Mouse (Mus musculus) myocyte (in vitro differentiated cells): ENCODE data around the gene Tm2d1. TPM values are rescaled to one million over a fixed set of nuclear protein-coding genes. Genes with fewer than 3 reads are reported as not detected.
A peak's percentile ranks its signal among the peaks of the same experiment; 100 is the strongest.

Experiments used
- H3K27me3 ChIP-seq: one replicate; pipeline ENCODE4 v1.6.1; 2011; ENCODE audit not compliant: control insufficient read depth, insufficient read depth, insufficient read length
- H3K36me3 ChIP-seq: one replicate; pipeline ENCODE4 v1.6.1; 2011; ENCODE audit not compliant: control insufficient read depth, insufficient read depth
- H3K4me2 ChIP-seq: one replicate; pipeline ENCODE4 v1.6.1; 2011; ENCODE audit warnings: low read depth, control low read depth
- H3K4me3 ChIP-seq: one replicate; pipeline ENCODE4 v1.5.1; 2011; ENCODE audit warnings: mild to moderate bottlenecking, control low read depth, moderate library complexity
- H3K79me2 ChIP-seq: one replicate; pipeline ENCODE4 v1.6.1; 2011; ENCODE audit not compliant: control insufficient read depth, insufficient read depth
- H3ac ChIP-seq: one replicate; pipeline ENCODE4 v1.6.1; 2011; ENCODE audit not compliant: control insufficient read depth, insufficient read length
- CEBPB ChIP-seq: IDR thresholded peaks from 2 replicates; pipeline ENCODE4 v1.6.1; 2011; ENCODE audit warnings: mild to moderate bottlenecking, moderate library complexity; ENCODE audit not compliant: poor library complexity, insufficient read depth, severe bottlenecking
- E2F4 ChIP-seq: IDR thresholded peaks from one replicate; pipeline ENCODE4 v1.6.1; 2011; ENCODE audit warnings: mild to moderate bottlenecking, control low read depth, moderate library complexity; ENCODE audit not compliant: insufficient read depth
- MAX ChIP-seq: IDR thresholded peaks from one replicate; pipeline ENCODE4 v1.6.1; 2011; ENCODE audit warnings: low read depth, mild to moderate bottlenecking, control low read depth
- MYOD1 ChIP-seq, 3 experiments: IDR thresholded peaks; one replicate each; pipeline ENCODE4 v1.6.1; 2011; ENCODE audit warnings: control low read depth in 2 of 3, low read depth in 2 of 3, mild to moderate bottlenecking in 2 of 3, moderate library complexity in 1 of 3; ENCODE audit not compliant: insufficient read length in 2 of 3, control insufficient read depth in 1 of 3
- MYOG ChIP-seq, 3 experiments: IDR thresholded peaks; one replicate each; pipeline ENCODE4 v1.6.1; 2011; ENCODE audit warnings: control low read depth in 2 of 3, low read depth in 2 of 3, mild to moderate bottlenecking in 2 of 3; ENCODE audit not compliant: insufficient read length in 2 of 3, control insufficient read depth in 1 of 3, insufficient read depth in 1 of 3
- POLR2A ChIP-seq: IDR thresholded peaks from one replicate; pipeline ENCODE4 v1.6.1; 2011; ENCODE audit warnings: low read depth, mild to moderate bottlenecking, control low read depth, moderate library complexity; ENCODE audit not compliant: insufficient read length
- POLR2AphosphoS2 ChIP-seq: IDR thresholded peaks from one replicate; pipeline ENCODE4 v1.6.1; 2011; ENCODE audit warnings: low read depth, control low read depth; ENCODE audit not compliant: insufficient read length
- REST ChIP-seq: IDR thresholded peaks from one replicate; pipeline ENCODE4 v1.6.1; 2011; ENCODE audit warnings: mild to moderate bottlenecking, control low read depth, moderate library complexity; ENCODE audit not compliant: insufficient read depth, insufficient read length
- SRF ChIP-seq: IDR thresholded peaks from one replicate; pipeline ENCODE4 v1.6.1; 2011; ENCODE audit warnings: low read depth; ENCODE audit not compliant: control insufficient read depth, insufficient read length
- TCF12 ChIP-seq: IDR thresholded peaks from one replicate; pipeline ENCODE4 v1.6.1; 2011; ENCODE audit warnings: mild to moderate bottlenecking, control low read depth; ENCODE audit not compliant: poor library complexity, insufficient read depth, severe bottlenecking
- TCF3 ChIP-seq: IDR thresholded peaks from one replicate; pipeline ENCODE4 v1.6.1; 2011; ENCODE audit warnings: low read depth, control low read depth; ENCODE audit not compliant: insufficient read length
- USF1 ChIP-seq: IDR thresholded peaks from one replicate; pipeline ENCODE4 v1.6.1; 2011; ENCODE audit warnings: low read depth, mild to moderate bottlenecking, control low read depth, moderate library complexity
- polyA plus RNA-seq: library from polyadenylated mRNA; unstranded; fragments of >200 nt; fragmentation: generic; extraction: Trizol; gene quantifications from one replicate; pipeline ENCODE4 v1.2.1, GENCODE M21; 2012; ENCODE audit warnings: missing spikeins

The Tm2d1 gene
- polyA plus RNA-seq, 1 experiment, result 41.0 TPM

GRCm38 (mm10) chr4:98348580-98348979, 34.5 kb downstream of the Tm2d1 start:
- Histone ChIP-seq H3K36me3 (no peaks in the 10 kb centered on the region), H3ac (no peak overlapping the region), H3K79me2 (no peaks in the 10 kb centered on the region), H3K4me2 (no peak overlapping the region), H3K4me3 (no peak overlapping the region), H3K27me3 (no peaks in the 10 kb centered on the region)
- no peak for TF ChIP-seq MYOD1 (IDR thresholded peaks at IDR 0.05; ENCODE audit: control insufficient read depth in 1 of 3, insufficient read length in 2 of 3, low read depth in 2 of 3)
- TF ChIP-seq USF1, result no peak
- no peak for TF ChIP-seq MAX
- no peak for TF ChIP-seq CEBPB
- TF ChIP-seq SRF, result no peak
- TF ChIP-seq POLR2A, result no peak
- TF ChIP-seq POLR2AphosphoS2, result no peak
- no peak for TF ChIP-seq TCF12
- TF ChIP-seq MYOG (IDR thresholded peaks at IDR 0.05; ENCODE audit: control insufficient read depth in 1 of 3, insufficient read depth in 1 of 3, insufficient read length in 2 of 3, low read depth in 2 of 3), result no peak

- Histone ChIP-seq H3K79me2 (no peaks in the 10 kb centered on the region), H3K36me3 (no peaks in the 10 kb centered on the region), H3K27me3 (no peaks in the 10 kb centered on the region), H3K4me3 (no peak overlapping the region), H3ac (no peak overlapping the region), H3K4me2 (no peak overlapping the region)
- TF ChIP-seq CEBPB (no peak), TCF12 (no peak), MAX (no peak), POLR2AphosphoS2 (no peak), E2F4 (no peak), MYOD1 (IDR thresholded peaks at IDR 0.05; ENCODE audit: control insufficient read depth in 1 of 3, insufficient read length in 2 of 3, low read depth in 2 of 3) (no peak), REST (no peak), MYOG (IDR thresholded peaks at IDR 0.05; ENCODE audit: control insufficient read depth in 1 of 3, insufficient read depth in 1 of 3, insufficient read length in 2 of 3, low read depth in 2 of 3) (no peak), POLR2A (no peak), TCF3 (no peak), USF1 (no peak), SRF (no peak)
Observed at GRCm38 (mm10) chr4:98345783-98346182, 37.3 kb downstream of the Tm2d1 start.

- Histone ChIP-seq H3K4me3 (no peak overlapping the region), H3ac (no peak overlapping the region), H3K4me2 (no peak overlapping the region), H3K79me2 (no peaks in the 10 kb centered on the region), H3K36me3 (no peaks in the 10 kb centered on the region), H3K27me3 (no peaks in the 10 kb centered on the region)
- TF ChIP-seq SRF (no peak), POLR2AphosphoS2 (no peak), MAX (no peak), MYOD1 (IDR thresholded peaks at IDR 0.05; ENCODE audit: control insufficient read depth in 1 of 3, insufficient read length in 2 of 3, low read depth in 2 of 3) (no peak), E2F4 (no peak), USF1 (no peak), TCF12 (no peak), REST (no peak), MYOG (IDR thresholded peaks at IDR 0.05; ENCODE audit: control insufficient read depth in 1 of 3, insufficient read depth in 1 of 3, insufficient read length in 2 of 3, low read depth in 2 of 3) (no peak), POLR2A (no peak), TCF3 (no peak)
Observed at GRCm38 (mm10) chr4:98339992-98340564, 43.0 kb downstream of the Tm2d1 start.

GRCm38 (mm10) chr4:98338636-98339630, 44.2 kb downstream of the Tm2d1 start:
- Histone ChIP-seq H3K4me2 (no peak overlapping the region), H3K79me2 (no peaks in the 10 kb centered on the region), H3K4me3 (no peak overlapping the region), H3K36me3 (no peaks in the 10 kb centered on the region), H3K27me3 (no peaks in the 10 kb centered on the region), H3ac (no peak overlapping the region)
- TF ChIP-seq MYOG (IDR thresholded peaks at IDR 0.05; ENCODE audit: control insufficient read depth in 1 of 3, insufficient read depth in 1 of 3, insufficient read length in 2 of 3, low read depth in 2 of 3) (peak in 1 of 3 experiments; percentile 62), MYOD1 (IDR thresholded peaks at IDR 0.05; ENCODE audit: control insufficient read depth in 1 of 3, insufficient read length in 2 of 3, low read depth in 2 of 3) (peak in 2 of 3 experiments; percentile 12 to 25), E2F4 (no peak)
